Comparison of ENCODE assay signal across 12 mouse cellular contexts in genomic region chr13:43289076-43289475, GRCm38 (mm10). TPM values are rescaled to one million over a fixed set of nuclear protein-coding genes. Genes with fewer than 3 reads are reported as not detected.
DNase-seq lines count a peak whose midpoint lies in the region; ATAC-seq and TF ChIP-seq lines count a peak whose summit lies in the region.
"Had no signal": no experiment of that assay in that cellular context is flagged by ENCODE, and none has a peak within 500 bp of the region (broad histone marks: within the 10 kb centered on the region; RNA-seq: fewer than 3 reads in every experiment).

No protein-coding gene starts in this region.

- peak; percentile 27 for DNase-seq in cerebellum, adult 8-10 months
- DNase-seq in cerebellum, adult 9-10 months, result no peak
- no peak for DNase-seq in left cerebral cortex, adult 2 months (ENCODE audit: extremely low spot score in 1 of 2, low spot score in 2 of 2)
- DNase-seq in left cerebral cortex, postnatal 14 days (ENCODE audit: low spot score in 2 of 2), result no peak
- peak; percentile 33 for DNase-seq in hindbrain, postnatal 0 days (ENCODE audit: low spot score)
- DNase-seq in limb, embryonic 10.5 days (ENCODE audit: low spot score), result no peak
- no peak for DNase-seq in lung, postnatal 25 days (ENCODE audit: low spot score)
- DNase-seq: heart, postnatal 10 days; kidney, adult 2 months; right cerebral cortex, postnatal 4 days had no signal

- H3K4me1 ChIP-seq in hindbrain, postnatal 0 days (ENCODE audit: insufficient read depth, low read length), result no peaks in the 10 kb centered on the region; the same call in 1 of the 2 replicates
- peaks cover 27% of the 10 kb centered on the region for H3K4me1 ChIP-seq in neural tube, embryonic 15.5 days
- peaks cover 6% of the 10 kb centered on the region for H3K4me1 ChIP-seq in limb, embryonic 10.5 days

- peak overlapping the region; percentile 55; the same call in 1 of the 2 replicates for H3K27ac ChIP-seq in left cerebral cortex, adult 2 months
- H3K27ac ChIP-seq in hindbrain, postnatal 0 days, result peak overlapping the region; percentile 56
- H3K27ac ChIP-seq in neural tube, embryonic 15.5 days (replicated peaks), result peak overlapping the region; percentile 10; the same call in 1 of the 2 replicates
- H3K27ac ChIP-seq in limb, embryonic 10.5 days, result no peak overlapping the region

- TF ChIP-seq CTCF in left cerebral cortex, adult 2 months (IDR thresholded peaks at IDR 0.05), result no peak
- TF ChIP-seq CTCF in hindbrain, postnatal 0 days (IDR thresholded peaks at IDR 0.05; ENCODE audit: low read depth), result no peak

- no peaks in the 10 kb centered on the region for H3K9me3 ChIP-seq in hindbrain, postnatal 0 days (ENCODE audit: low read length)
- H3K9me3 ChIP-seq in neural tube, embryonic 15.5 days (replicated peaks), result no peaks in the 10 kb centered on the region
- no peaks in the 10 kb centered on the region for H3K9me3 ChIP-seq in limb, embryonic 10.5 days (replicated peaks)

- intact Hi-C loops in left cerebral cortex, adult 2 months (cut with DNase I), result no loop called here
- intact Hi-C loops in left cerebral cortex, postnatal 14 days (cut with DNase I), result no loop called here

- no peak overlapping the region for H3K9ac ChIP-seq in hindbrain, postnatal 0 days (replicated peaks; ENCODE audit: low read length)
- no peak overlapping the region for H3K9ac ChIP-seq in neural tube, embryonic 15.5 days (replicated peaks)

- ATAC-seq in hindbrain, postnatal 0 days, result peak; percentile 81
- peak; percentile 65 for ATAC-seq in neural tube, embryonic 15.5 days (ENCODE audit: low FRiP score)
- ATAC-seq: lung, postnatal 0 days had no signal

- no peaks in the 10 kb centered on the region for H3K36me3 ChIP-seq in hindbrain, postnatal 0 days (ENCODE audit: insufficient read depth, low read length)
- H3K36me3 ChIP-seq in neural tube, embryonic 15.5 days, result 0 out of 2 replicates have a peak, but pooled peaks cover 5% of the 10 kb centered on the region
- H3K36me3 ChIP-seq in limb, embryonic 10.5 days, result no peaks in the 10 kb centered on the region

- H3K4me3 ChIP-seq in left cerebral cortex, adult 2 months, result no peak overlapping the region
- no peak overlapping the region for H3K4me3 ChIP-seq in hindbrain, postnatal 0 days (ENCODE audit: low read length)
- no peak overlapping the region for H3K4me3 ChIP-seq in neural tube, embryonic 15.5 days (replicated peaks)
- no peak overlapping the region for H3K4me3 ChIP-seq in limb, embryonic 10.5 days

- 49% methylated on average over 6 of the region's 6 CpGs for WGBS in hindbrain, postnatal 0 days
- WGBS in neural tube, embryonic 15.5 days, result 38% methylated on average over 6 of the region's 6 CpGs
- WGBS in limb, embryonic 10.5 days, result 85% methylated on average over 6 of the region's 6 CpGs

- no peak overlapping the region for H3K4me2 ChIP-seq in hindbrain, postnatal 0 days (ENCODE audit: low read depth, low read length)
- no peak overlapping the region for H3K4me2 ChIP-seq in neural tube, embryonic 15.5 days

- no peaks in the 10 kb centered on the region for H3K27me3 ChIP-seq in hindbrain, postnatal 0 days (ENCODE audit: insufficient read depth, low read length)
- H3K27me3 ChIP-seq in neural tube, embryonic 15.5 days (replicated peaks), result no peaks in the 10 kb centered on the region
- H3K27me3 ChIP-seq in limb, embryonic 10.5 days (ENCODE audit: low read depth, poor library complexity, severe bottlenecking), result no peaks in the 10 kb centered on the region

RNA-seq across cellular contexts. Expression of gene Gfod1, which starts 14.9 kb away (rescaled TPM):
- 100 to 1,000 TPM; 118 to 134 TPM for total RNA-seq in left cerebral cortex, adult 2 months (2021)
- 10 to 100 TPM; 59.1 to 69.9 TPM for total RNA-seq in left cerebral cortex, postnatal 14 days (2021)
- total RNA-seq in hindbrain, postnatal 0 days (2014; rRNA removed), result 26.3 and 26.9 TPM in 2 replicates
- polyA plus RNA-seq in hindbrain, postnatal 0 days (2015; fragmentation: Nextera tagmentation; extraction: Ambion mirVana), result 2.6 and 2.7 TPM in 2 replicates
- 1.9 and 2.7 TPM in 2 replicates for polyA plus RNA-seq in neural tube, embryonic 15.5 days (2015; fragmentation: Nextera tagmentation; extraction: Ambion mirVana)
- polyA plus RNA-seq in limb, embryonic 10.5 days (2016; fragmentation: Nextera tagmentation; extraction: Ambion mirVana), result 0.13 and 0.23 TPM in 2 replicates

Comparison
In these comparisons a context has a peak if more than half of its experiments do, and no peak if none do; other contexts are left out.
1. DNase-seq: peak in cerebellum, adult 8-10 months (single experiment) and hindbrain, postnatal 0 days (single experiment); none in cerebellum, adult 9-10 months (single experiment), left cerebral cortex, adult 2 months (0 of 2), left cerebral cortex, postnatal 14 days (0 of 2), limb, embryonic 10.5 days (single experiment) and lung, postnatal 25 days (single experiment).